Mouse (Mus musculus): ENCODE data around the gene Cx3cr1. TPM values are rescaled to one million over a fixed set of nuclear protein-coding genes. Genes with fewer than 3 reads are reported as not detected.

Cx3cr1 gene
- polyA plus RNA-seq, 1 experiment from 2014 or later: 7.3 TPM

GRCm38 (mm10) chr9:119941861-119942260 lies 127.8 kb downstream of the Cx3cr1 start:
- Histone ChIP-seq H3K4me2 (no peak overlapping the region), H3K36me3 (no peaks in the 10 kb centered on the region), H3K9ac (no peak overlapping the region), H3K27ac (no peak overlapping the region), H3K4me3 (replicated peaks) (no peak overlapping the region), H3K9me3 (replicated peaks) (no peaks in the 10 kb centered on the region), H3K27me3 (no peaks in the 10 kb centered on the region), H3K4me1 (peaks cover 18% of the 10 kb centered on the region)
- WGBS: 86% methylated on average over 14 of the region's 14 CpGs
- no peak for ATAC-seq (replicated peaks; ENCODE audit: low FRiP score)

GRCm38 (mm10) chr9:119941407-119941806 lies 128.3 kb downstream of the Cx3cr1 start:
- no peak overlapping the region for H3K27ac ChIP-seq
- H3K9ac ChIP-seq: no peak overlapping the region
- H3K4me2 ChIP-seq: no peak overlapping the region
- no peak overlapping the region for H3K4me3 ChIP-seq (replicated peaks)
- no peak for ATAC-seq (replicated peaks; ENCODE audit: low FRiP score)
- no peaks in the 10 kb centered on the region for H3K36me3 ChIP-seq
- no peaks in the 10 kb centered on the region for H3K27me3 ChIP-seq
- WGBS: 75% methylated on average over 5 of the region's 5 CpGs
- H3K4me1 ChIP-seq: peaks cover 22% of the 10 kb centered on the region
- H3K9me3 ChIP-seq (replicated peaks): no peaks in the 10 kb centered on the region

GRCm38 (mm10) chr9:119939646-119940045 lies 130.0 kb downstream of the Cx3cr1 start:
- H3K27ac ChIP-seq: no peak overlapping the region
- no peak overlapping the region for H3K4me2 ChIP-seq
- ATAC-seq (replicated peaks; ENCODE audit: low FRiP score): no peak
- H3K36me3 ChIP-seq: no peaks in the 10 kb centered on the region
- H3K9me3 ChIP-seq (replicated peaks): no peaks in the 10 kb centered on the region
- WGBS: 35% methylated on average over 10 of the region's 10 CpGs
- H3K27me3 ChIP-seq: no peaks in the 10 kb centered on the region
- no peak overlapping the region for H3K9ac ChIP-seq
- peaks cover 29% of the 10 kb centered on the region for H3K4me1 ChIP-seq
- no peak overlapping the region for H3K4me3 ChIP-seq (replicated peaks)

GRCm38 (mm10) chr9:119938496-119938895 lies 131.2 kb downstream of the Cx3cr1 start:
- H3K27me3 ChIP-seq: no peaks in the 10 kb centered on the region
- no peak overlapping the region for H3K9ac ChIP-seq
- WGBS: 63% methylated on average over 4 of the region's 4 CpGs
- no peaks in the 10 kb centered on the region for H3K9me3 ChIP-seq (replicated peaks)
- no peak overlapping the region for H3K27ac ChIP-seq
- H3K36me3 ChIP-seq: no peaks in the 10 kb centered on the region
- no peak overlapping the region for H3K4me2 ChIP-seq
- no peak overlapping the region for H3K4me3 ChIP-seq (replicated peaks)
- peaks cover 29% of the 10 kb centered on the region for H3K4me1 ChIP-seq
- ATAC-seq (replicated peaks; ENCODE audit: low FRiP score): no peak

- no peaks in the 10 kb centered on the region for H3K9me3 ChIP-seq (replicated peaks)
- WGBS: 2% methylated on average over 40 of the region's 40 CpGs
- peak; percentile 96 for ATAC-seq (replicated peaks; ENCODE audit: low FRiP score)
These were observed 132.5 kb downstream of the Cx3cr1 start, which contains the start of the genes Gorasp1 and Ttc21a for GRCm38 (mm10) chr9:119937005-119937773. Gene Gorasp1, minus strand, starts transcription at chr9:119937565. Gene Ttc21a, plus strand, starts transcription at chr9:119937606.

GRCm38 (mm10) chr9:119933675-119934074 lies 136.0 kb downstream of the Cx3cr1 start:
- 96% methylated on average over 6 of the region's 6 CpGs for WGBS

More at GRCm38 (mm10) chr9:119937005-119937773, 132.5 kb downstream of the Cx3cr1 start, which contains the start of the genes Gorasp1 and Ttc21a:
- H3K9ac ChIP-seq: peak within 1 kb of the TSS; percentile 86
- H3K4me3 ChIP-seq (replicated peaks): peak within 1 kb of the TSS; percentile 80
- H3K36me3 ChIP-seq: peaks cover 9% of the 10 kb centered on the region; the same call in 1 of the 2 replicates
- H3K4me2 ChIP-seq: peak within 1 kb of the TSS; percentile 90
- no peaks in the 10 kb centered on the region for H3K27me3 ChIP-seq
- H3K27ac ChIP-seq: peak within 1 kb of the TSS; percentile 86
- H3K4me1 ChIP-seq: peaks cover 29% of the 10 kb centered on the region

GRCm38 (mm10) chr9:119932358-119932757 lies 137.3 kb downstream of the Cx3cr1 start:
- Histone ChIP-seq H3K27ac (no peak overlapping the region), H3K9me3 (replicated peaks) (no peaks in the 10 kb centered on the region; the same call in 1 of the 2 replicates), H3K4me3 (replicated peaks) (no peak overlapping the region), H3K36me3 (peaks cover 55% of the 10 kb centered on the region), H3K27me3 (no peaks in the 10 kb centered on the region), H3K4me2 (no peak overlapping the region), H3K9ac (no peak overlapping the region), H3K4me1 (peaks cover 12% of the 10 kb centered on the region)
- ATAC-seq (replicated peaks; ENCODE audit: low FRiP score): no peak
- 84% methylated on average over 12 of the region's 12 CpGs for WGBS

More at GRCm38 (mm10) chr9:119933675-119934074, 136.0 kb downstream of the Cx3cr1 start:
- Histone ChIP-seq H3K4me2 (no peak overlapping the region), H3K27ac (no peak overlapping the region), H3K27me3 (no peaks in the 10 kb centered on the region), H3K9ac (no peak overlapping the region), H3K9me3 (replicated peaks) (no peaks in the 10 kb centered on the region; the same call in 1 of the 2 replicates), H3K4me3 (replicated peaks) (no peak overlapping the region), H3K36me3 (peaks cover 42% of the 10 kb centered on the region), H3K4me1 (peaks cover 20% of the 10 kb centered on the region)
- ATAC-seq (replicated peaks; ENCODE audit: low FRiP score): no peak

GRCm38 (mm10) chr9:119926497-119926896 lies 143.2 kb downstream of the Cx3cr1 start:
- no peak overlapping the region for H3K9ac ChIP-seq
- H3K27ac ChIP-seq: peak overlapping the region; percentile 24
- ATAC-seq (replicated peaks; ENCODE audit: low FRiP score): no peak
- H3K4me3 ChIP-seq (replicated peaks): no peak overlapping the region
- H3K4me1 ChIP-seq: peaks cover 8% of the 10 kb centered on the region; the same call in 1 of the 2 replicates
- no peaks in the 10 kb centered on the region; the same call in 1 of the 2 replicates for H3K9me3 ChIP-seq (replicated peaks)
- H3K27me3 ChIP-seq: no peaks in the 10 kb centered on the region
- H3K36me3 ChIP-seq: peaks cover 95% of the 10 kb centered on the region
- no peak overlapping the region for H3K4me2 ChIP-seq
- 66% methylated on average over 5 of the region's 5 CpGs for WGBS

GRCm38 (mm10) chr9:119925729-119926128 lies 143.9 kb downstream of the Cx3cr1 start:
- H3K4me1 ChIP-seq: peaks cover 8% of the 10 kb centered on the region; the same call in 1 of the 2 replicates
- 78% methylated on average over 8 of the region's 8 CpGs for WGBS
- no peak overlapping the region for H3K9ac ChIP-seq
- no peak overlapping the region for H3K4me2 ChIP-seq
- no peaks in the 10 kb centered on the region for H3K27me3 ChIP-seq
- H3K9me3 ChIP-seq (replicated peaks): no peaks in the 10 kb centered on the region
- no peak overlapping the region for H3K4me3 ChIP-seq (replicated peaks)
- peak overlapping the region; percentile 24 for H3K27ac ChIP-seq
- no peak for ATAC-seq (replicated peaks; ENCODE audit: low FRiP score)
- peaks cover 96% of the 10 kb centered on the region for H3K36me3 ChIP-seq

- 90% methylated on average over 16 of the region's 16 CpGs for WGBS
- H3K27me3 ChIP-seq: no peaks in the 10 kb centered on the region
- no peak overlapping the region for H3K9ac ChIP-seq
- peaks cover 8% of the 10 kb centered on the region; the same call in 1 of the 2 replicates for H3K4me1 ChIP-seq
- H3K27ac ChIP-seq: no peak overlapping the region
- H3K4me2 ChIP-seq: no peak overlapping the region
- H3K4me3 ChIP-seq (replicated peaks): no peak overlapping the region
- peaks cover 96% of the 10 kb centered on the region for H3K36me3 ChIP-seq
- no peaks in the 10 kb centered on the region for H3K9me3 ChIP-seq (replicated peaks)
- ATAC-seq (replicated peaks; ENCODE audit: low FRiP score): no peak
These were observed 144.5 kb downstream of the Cx3cr1 start for GRCm38 (mm10) chr9:119925120-119925657.

- H3K27ac ChIP-seq: no peak overlapping the region
- ATAC-seq (replicated peaks; ENCODE audit: low FRiP score): no peak
- H3K4me1 ChIP-seq: peaks cover 8% of the 10 kb centered on the region; the same call in 1 of the 2 replicates
- H3K36me3 ChIP-seq: peaks cover 97% of the 10 kb centered on the region
- no peaks in the 10 kb centered on the region for H3K9me3 ChIP-seq (replicated peaks)
- no peaks in the 10 kb centered on the region for H3K27me3 ChIP-seq
- WGBS: 88% methylated on average over 4 of the region's 4 CpGs
- H3K9ac ChIP-seq: no peak overlapping the region
- H3K4me3 ChIP-seq (replicated peaks): no peak overlapping the region
- no peak overlapping the region for H3K4me2 ChIP-seq
These were observed 146.2 kb downstream of the Cx3cr1 start for GRCm38 (mm10) chr9:119923462-119923861.

- no peak overlapping the region for H3K27ac ChIP-seq
- H3K9ac ChIP-seq: no peak overlapping the region
- no peaks in the 10 kb centered on the region for H3K9me3 ChIP-seq (replicated peaks)
- H3K4me2 ChIP-seq: no peak overlapping the region
- no peaks in the 10 kb centered on the region for H3K27me3 ChIP-seq
- H3K4me1 ChIP-seq: no peaks in the 10 kb centered on the region
- H3K36me3 ChIP-seq: peaks cover 95% of the 10 kb centered on the region
- ATAC-seq (replicated peaks; ENCODE audit: low FRiP score): no peak
- 77% methylated on average over 1 of the region's 1 CpGs for WGBS
- no peak overlapping the region for H3K4me3 ChIP-seq (replicated peaks)
These were observed 149.8 kb downstream of the Cx3cr1 start for GRCm38 (mm10) chr9:119919858-119920257.
